12 mouse cellular contexts compared by ENCODE assay signal in the genomic region with DNA sequence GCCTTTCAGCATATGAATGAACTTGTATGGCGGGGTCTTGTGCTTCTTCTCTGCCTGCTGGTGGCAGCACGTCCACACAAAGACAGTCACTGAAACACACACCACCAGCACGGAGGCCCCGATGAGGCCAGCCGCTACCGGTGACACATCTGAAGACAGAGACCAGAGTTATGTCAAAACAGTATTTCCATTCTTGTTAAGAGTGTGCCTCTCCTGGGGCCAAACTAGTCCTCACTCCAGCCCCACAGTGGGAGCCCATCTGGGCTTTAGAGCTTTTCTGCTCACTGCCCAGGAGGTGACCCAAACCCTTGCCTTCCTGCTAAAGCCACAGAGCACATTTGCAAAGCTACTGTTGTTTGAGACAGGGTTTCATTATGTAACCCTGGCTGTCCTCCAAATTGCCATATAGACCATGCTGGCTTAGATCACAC. TPM values are rescaled to one million over a fixed set of nuclear protein-coding genes. Genes with fewer than 3 reads are reported as not detected.
DNase-seq lines count a peak whose midpoint lies in the region; ATAC-seq and TF ChIP-seq lines count a peak whose summit lies in the region.
"Had no signal": no experiment of that assay in that cellular context is flagged by ENCODE, and none has a peak within 500 bp of the region (broad histone marks: within the 10 kb centered on the region; RNA-seq: fewer than 3 reads in every experiment).

No protein-coding gene starts in this region.

- H3K9ac ChIP-seq in liver, embryonic 14.5 days (replicated peaks), result no peak overlapping the region
- no peak overlapping the region for H3K9ac ChIP-seq in liver, embryonic 11.5 days (ENCODE audit: low read depth, low read length)

- no peak overlapping the region for H3K4me3 ChIP-seq in liver, embryonic 14.5 days (ENCODE audit: insufficient read depth in 1 of 2, low read depth in 2 of 2, low read length in 2 of 2)
- no peak overlapping the region for H3K4me3 ChIP-seq in liver, embryonic 11.5 days (ENCODE audit: low read depth, low read length)
- H3K4me3 ChIP-seq: megakaryocyte, embryonic 14.5 days had no signal

- 45% methylated on average over 6 of the region's 6 CpGs for WGBS in liver, embryonic 14.5 days (ENCODE audit: insufficient replicate concordance)
- WGBS in liver, embryonic 11.5 days, result 50% methylated on average over 6 of the region's 6 CpGs

- no peaks in the 10 kb centered on the region for H3K27me3 ChIP-seq in liver, embryonic 14.5 days (ENCODE audit: control insufficient read depth, insufficient read depth, low read length)
- no peaks in the 10 kb centered on the region for H3K27me3 ChIP-seq in liver, embryonic 11.5 days (replicated peaks; ENCODE audit: control insufficient read depth, insufficient read depth, low read length)
- H3K27me3 ChIP-seq: megakaryocyte, embryonic 14.5 days had no signal

- H3K36me3 ChIP-seq in liver, embryonic 14.5 days (replicated peaks; ENCODE audit: control insufficient read depth, insufficient read depth, low read depth), result no peaks in the 10 kb centered on the region
- no peaks in the 10 kb centered on the region for H3K36me3 ChIP-seq in liver, embryonic 11.5 days (ENCODE audit: control insufficient read depth, insufficient read depth, low read length)
- H3K36me3 ChIP-seq: G1E had no signal

- no peak for TF ChIP-seq EP300 in liver, embryonic 14.5 days (IDR thresholded peaks at IDR 0.05; ENCODE audit: low read depth)

- H3K9me3 ChIP-seq in liver, embryonic 14.5 days (ENCODE audit: control insufficient read depth, low read length), result no peaks in the 10 kb centered on the region
- H3K9me3 ChIP-seq in liver, embryonic 11.5 days (ENCODE audit: control insufficient read depth, low read length), result no peaks in the 10 kb centered on the region
- H3K9me3 ChIP-seq: G1E; megakaryocyte, embryonic 14.5 days had no signal

- H3K4me2 ChIP-seq in liver, embryonic 14.5 days (ENCODE audit: low read depth), result no peak overlapping the region
- no peak overlapping the region for H3K4me2 ChIP-seq in liver, embryonic 11.5 days

- peak; percentile 11 for DNase-seq in embryo, embryonic 10.5 days (ENCODE audit: low spot score)
- no peak for DNase-seq in embryo, embryonic 9.5 days (ENCODE audit: extremely low spot score)
- DNase-seq in liver, embryonic 14.5 days (ENCODE audit: low read depth in 3 of 3, low spot score in 3 of 3), result no peak
- no peak for DNase-seq in liver, embryonic 11.5 days (ENCODE audit: low spot score)
- peak; percentile 19 for DNase-seq in T-cell, adult 2 months (ENCODE audit: low spot score)
- DNase-seq in adrenal gland, postnatal 14 days, result no peak
- DNase-seq in ovary, postnatal 10 days (ENCODE audit: low spot score), result no peak
- DNase-seq: left cerebral cortex, postnatal 4 days; thymus, adult 2 months had no signal

- H3K27ac ChIP-seq in liver, embryonic 14.5 days, result no peak overlapping the region
- H3K27ac ChIP-seq in liver, embryonic 11.5 days (ENCODE audit: low read depth, low read length), result no peak overlapping the region

- peaks cover 3 to 12% of the 10 kb centered on the region in 2 experiments; a peak in 3 of 4 replicates for H3K4me1 ChIP-seq in liver, embryonic 14.5 days (replicated peaks; ENCODE audit: control insufficient read depth in 2 of 2, insufficient read depth in 2 of 2, low read length in 1 of 2)
- H3K4me1 ChIP-seq in liver, embryonic 11.5 days (replicated peaks; ENCODE audit: control insufficient read depth, insufficient read depth, low read length), result peaks cover 12% of the 10 kb centered on the region

- ATAC-seq in liver, embryonic 14.5 days (ENCODE audit: insufficient read depth), result no peak
- ATAC-seq in liver, embryonic 11.5 days (replicated peaks; ENCODE audit: low FRiP score), result no peak
- ATAC-seq in megakaryocyte progenitor cell, adult 5-6 weeks (replicated peaks; ENCODE audit: poor library complexity), result peak; percentile 42; the same call in 1 of the 2 replicates

- TF ChIP-seq CTCF in liver, embryonic 14.5 days (IDR thresholded peaks at IDR 0.05; ENCODE audit: low read depth), result peak; percentile 33

RNA-seq across cellular contexts. Expression of gene Syt11, which starts 12.5 kb away (rescaled TPM):
- polyA plus RNA-seq in liver, embryonic 14.5 days (2012; rRNA removed), result 0.35 and 0.55 TPM in 2 replicates
- 0.47 and 0.57 TPM in 2 replicates for polyA plus RNA-seq in liver, embryonic 14.5 days (2014; fragmentation: Nextera tagmentation; extraction: Ambion mirVana)
- 4.7 and 5.2 TPM in 2 replicates for polyA plus RNA-seq in liver, embryonic 11.5 days (2014; fragmentation: Nextera tagmentation; extraction: Ambion mirVana)
- total RNA-seq in megakaryocyte progenitor cell, adult 5-6 weeks (2015), result 1.1 and 1.5 TPM in 2 replicates
- total RNA-seq in megakaryocyte progenitor cell, adult 5-6 weeks (2017), result 0.54 and 1.0 TPM in 2 replicates
- total RNA-seq in adrenal gland, postnatal 14 days (2021), result 7.5 and 15.1 TPM in 2 replicates

RNA-seq across cellular contexts. Expression of gene Rit1, which starts 45.8 kb away (rescaled TPM):
- 15.8 and 20.3 TPM in 2 replicates for polyA plus RNA-seq in liver, embryonic 14.5 days (2012; rRNA removed)
- 30.6 and 31.6 TPM in 2 replicates for polyA plus RNA-seq in liver, embryonic 14.5 days (2014; fragmentation: Nextera tagmentation; extraction: Ambion mirVana)
- polyA plus RNA-seq in liver, embryonic 11.5 days (2014; fragmentation: Nextera tagmentation; extraction: Ambion mirVana), result 33.9 and 34.4 TPM in 2 replicates
- total RNA-seq in megakaryocyte progenitor cell, adult 5-6 weeks (2015), result 13.3 and 19.8 TPM in 2 replicates
- 20.2 and 21.4 TPM in 2 replicates for total RNA-seq in megakaryocyte progenitor cell, adult 5-6 weeks (2017)
- 39.1 and 48.1 TPM in 2 replicates for total RNA-seq in adrenal gland, postnatal 14 days (2021)

Comparison
In these comparisons a context has a peak if more than half of its experiments do, and no peak if none do; other contexts are left out.
1. DNase-seq: peak in embryo, embryonic 10.5 days (single experiment) and T-cell, adult 2 months (single experiment); none in embryo, embryonic 9.5 days (single experiment), liver, embryonic 14.5 days (0 of 3), liver, embryonic 11.5 days (single experiment), adrenal gland, postnatal 14 days (single experiment) and ovary, postnatal 10 days (single experiment).